Mouse (Mus musculus): ENCODE measurements at regions not wholly inside any gene's neighbourhood (a gene's known extent, or its start where the extent isn't known, plus 50 kb on each side); places are given as distances from the start of the nearest gene placed in this dataset.

GRCm38 (mm10) chr9:81567106-81567505, 66.5 kb downstream of the Htr1b start:
- H3K9ac ChIP-seq (ENCODE audit: low read depth, low read length, severe bottlenecking), result no peak overlapping the region
- DNase-seq (ENCODE audit: low spot score) (no peak), ATAC-seq (ENCODE audit: low FRiP score, low read depth) (no peak)
- no peak overlapping the region for H3K4me3 ChIP-seq (replicated peaks; ENCODE audit: low read length)
- no peaks in the 10 kb centered on the region for H3K36me3 ChIP-seq (ENCODE audit: control insufficient read depth, insufficient read depth, low read length)
- no peaks in the 10 kb centered on the region for H3K4me1 ChIP-seq (ENCODE audit: control insufficient read depth, insufficient read depth, low read length)
- TF ChIP-seq POLR2A (IDR thresholded peaks at IDR 0.05; ENCODE audit: borderline replicate concordance, extremely low read depth, insufficient read depth, insufficient read length), result no peak
- H3K27me3 ChIP-seq (ENCODE audit: control insufficient read depth, insufficient read depth, low read length), result no peaks in the 10 kb centered on the region
- H3K27ac ChIP-seq (replicated peaks; ENCODE audit: low read depth, low read length), result no peak overlapping the region
- no peaks in the 10 kb centered on the region for H3K9me3 ChIP-seq (ENCODE audit: control insufficient read depth, low read length)
- no peak overlapping the region for H3K4me2 ChIP-seq (replicated peaks; ENCODE audit: low read depth, low read length, severe bottlenecking)

GRCm38 (mm10) chr9:81538354-81538753, 95.3 kb downstream of the Htr1b start:
- Histone ChIP-seq H3K4me2 (replicated peaks; ENCODE audit: low read depth, low read length, severe bottlenecking) (no peak overlapping the region), H3K27ac (replicated peaks; ENCODE audit: low read depth, low read length) (no peak overlapping the region), H3K9ac (ENCODE audit: low read depth, low read length, severe bottlenecking) (no peak overlapping the region), H3K36me3 (ENCODE audit: control insufficient read depth, insufficient read depth, low read length) (no peaks in the 10 kb centered on the region), H3K4me3 (replicated peaks; ENCODE audit: low read length) (no peak overlapping the region), H3K9me3 (ENCODE audit: control insufficient read depth, low read length) (no peaks in the 10 kb centered on the region), H3K27me3 (ENCODE audit: control insufficient read depth, insufficient read depth, low read length) (no peaks in the 10 kb centered on the region), H3K4me1 (ENCODE audit: control insufficient read depth, insufficient read depth, low read length) (no peaks in the 10 kb centered on the region)
- ATAC-seq (ENCODE audit: low FRiP score, low read depth) (no peak), DNase-seq (ENCODE audit: low spot score) (peak; percentile 31)
- no peak for TF ChIP-seq POLR2A (IDR thresholded peaks at IDR 0.05; ENCODE audit: borderline replicate concordance, extremely low read depth, insufficient read depth, insufficient read length)
